Mouse (Mus musculus): ENCODE measurements around the gene Dip2b.

Gene Dip2b

DNA sequence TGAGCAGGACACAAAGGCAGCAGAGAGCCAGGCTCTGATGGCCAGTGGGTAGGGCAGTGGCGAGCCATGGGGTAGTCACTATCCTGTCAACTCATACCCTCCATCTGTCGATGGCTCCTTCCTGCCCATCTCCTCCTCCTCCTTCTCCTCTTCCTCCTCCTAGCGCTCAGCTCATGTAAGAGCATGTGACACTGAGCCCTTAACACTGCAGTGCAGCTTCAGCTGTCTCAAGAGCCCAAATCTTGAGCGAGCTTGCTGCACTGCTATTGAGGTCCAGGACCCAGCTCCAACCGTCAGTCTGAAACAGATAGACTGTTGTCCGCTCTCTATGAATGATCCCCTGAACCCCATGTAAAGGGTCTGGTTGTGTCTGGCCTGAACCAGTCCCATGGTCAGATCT lies 141.2 kb downstream of the Dip2b start:
- DNase-seq (ENCODE audit: low spot score), result no peak

DNA sequence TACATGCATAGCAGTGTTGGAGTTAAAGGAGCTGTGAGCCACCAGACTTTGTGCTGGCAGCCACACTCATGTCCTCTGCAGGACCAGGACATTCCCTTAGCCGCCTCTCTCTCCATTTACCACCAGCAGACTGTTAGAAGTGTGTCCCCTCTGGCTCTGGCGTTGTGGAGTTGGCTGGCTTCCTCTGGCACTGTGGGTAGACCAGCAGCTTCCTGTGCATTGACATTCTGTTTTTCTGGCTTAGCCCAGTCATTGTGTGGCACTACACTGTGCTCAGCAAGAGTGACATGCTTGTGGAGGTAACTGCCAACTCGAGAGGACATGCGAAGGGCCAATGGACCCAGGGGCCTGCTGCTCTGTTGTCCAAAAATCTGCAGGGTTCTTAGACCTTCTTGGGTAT lies 141.8 kb downstream of the Dip2b start:
- peak; percentile 62 for DNase-seq (ENCODE audit: low spot score)

DNA sequence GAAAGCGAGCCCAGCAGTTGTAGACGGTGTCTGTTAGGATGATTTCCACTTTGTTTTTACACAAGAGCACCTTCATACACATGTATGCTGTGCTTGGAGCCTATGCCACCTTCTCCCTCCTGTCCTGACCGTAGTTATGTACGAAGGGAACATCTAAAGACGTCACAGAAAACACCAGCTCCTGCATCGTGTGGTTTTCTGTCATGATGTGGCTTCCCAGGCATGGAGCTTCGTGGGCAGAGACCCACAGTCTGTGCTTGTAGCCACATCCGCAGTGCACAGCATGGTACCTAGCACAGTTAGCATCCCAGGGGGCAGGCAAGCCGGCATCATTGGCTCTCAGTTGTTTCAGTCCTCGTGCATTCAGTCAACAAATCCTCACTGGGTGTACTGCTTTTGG lies 143.4 kb downstream of the Dip2b start:
- DNase-seq (ENCODE audit: low spot score), result peak; percentile 90

DNA sequence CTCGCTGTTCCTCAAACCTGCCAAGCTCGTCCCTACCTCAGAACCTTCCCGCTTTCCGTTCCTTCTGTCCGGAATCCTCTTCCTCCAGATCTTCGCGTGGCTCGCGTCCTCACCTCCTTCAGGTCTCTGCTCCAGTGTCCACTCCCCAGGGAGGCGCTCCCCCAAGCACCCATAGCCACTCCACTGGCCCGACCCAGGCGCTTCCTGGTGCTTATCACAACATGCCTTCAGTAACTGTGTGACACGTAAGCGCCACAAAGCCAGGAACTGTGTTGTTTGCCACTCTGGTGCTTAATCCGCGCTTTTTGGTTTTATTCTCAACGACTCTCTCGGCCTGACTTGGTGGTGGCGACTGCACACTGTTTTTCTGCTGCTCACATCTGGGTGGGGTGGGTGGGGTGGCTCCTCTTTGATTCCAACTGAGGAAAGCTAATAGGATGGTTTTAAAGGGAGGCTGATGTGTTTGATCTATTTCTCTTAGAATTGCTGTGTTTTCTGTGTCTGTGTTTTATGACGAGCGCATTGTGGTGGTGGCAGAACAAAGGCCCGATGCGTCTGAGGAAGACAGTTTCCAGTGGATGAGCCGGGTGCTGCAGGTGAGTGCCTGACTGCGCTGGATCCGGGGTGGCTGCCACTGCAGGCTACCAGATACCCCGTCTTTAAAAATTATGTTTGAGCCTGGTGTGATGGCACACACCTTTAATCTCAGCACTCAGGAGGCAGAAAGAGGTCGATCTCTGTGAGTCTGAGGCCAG lies 144.2 kb downstream of the Dip2b start:
- DNase-seq (ENCODE audit: low spot score), result peak; percentile 79

DNA sequence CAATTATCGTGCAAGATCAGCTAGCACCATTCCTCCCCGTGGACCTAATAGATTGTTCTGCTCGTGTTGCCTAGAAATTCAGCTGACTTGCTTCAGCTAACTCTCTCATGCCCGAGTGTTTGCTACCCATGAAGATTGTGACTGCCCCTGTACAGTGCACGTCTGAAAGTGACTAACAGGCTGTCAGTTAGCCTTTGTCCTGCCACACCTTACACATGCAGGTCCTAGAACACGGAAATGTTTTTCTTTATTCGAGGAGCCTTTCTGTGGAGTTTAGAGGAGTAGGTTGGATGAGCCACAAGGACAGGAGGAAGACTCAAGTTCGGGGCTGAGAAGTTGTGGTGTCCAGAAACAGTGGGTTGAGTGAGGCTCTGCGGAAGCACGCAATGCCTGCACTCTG lies 145.0 kb downstream of the Dip2b start:
- no peak for DNase-seq (ENCODE audit: low spot score)

DNA sequence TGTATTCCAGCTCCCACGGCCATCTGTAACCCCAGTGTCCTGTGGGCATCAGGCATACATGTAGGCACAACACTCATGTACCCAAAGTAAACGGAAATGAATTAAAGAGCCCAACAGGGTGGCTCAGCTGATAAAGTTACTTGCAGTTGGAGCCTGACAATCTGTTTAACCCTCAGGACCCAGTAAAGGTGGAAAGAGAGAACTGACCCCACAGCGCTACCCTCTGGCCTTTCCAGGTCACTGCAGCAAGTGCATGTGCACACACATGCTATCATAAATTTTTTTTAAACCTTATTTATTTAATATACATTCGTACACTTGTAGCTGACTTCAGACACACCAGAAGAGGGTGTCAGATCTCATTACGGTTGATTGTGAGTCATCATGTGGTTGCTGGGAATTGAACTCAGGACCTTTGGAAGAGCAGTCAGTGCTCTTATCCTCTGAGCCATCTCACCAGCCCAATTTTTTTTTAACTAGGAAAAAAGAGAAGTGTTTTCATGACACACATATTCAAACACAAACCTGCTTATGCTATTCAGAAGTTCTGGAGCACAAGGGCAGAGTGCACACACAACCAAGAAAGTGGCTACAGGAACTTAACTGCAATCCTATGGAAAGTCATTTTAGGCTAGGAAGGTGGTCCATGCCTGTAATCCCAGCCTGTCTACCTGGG lies 146.5 kb downstream of the Dip2b start:
- peak; percentile 30 for DNase-seq (ENCODE audit: low spot score)

DNA sequence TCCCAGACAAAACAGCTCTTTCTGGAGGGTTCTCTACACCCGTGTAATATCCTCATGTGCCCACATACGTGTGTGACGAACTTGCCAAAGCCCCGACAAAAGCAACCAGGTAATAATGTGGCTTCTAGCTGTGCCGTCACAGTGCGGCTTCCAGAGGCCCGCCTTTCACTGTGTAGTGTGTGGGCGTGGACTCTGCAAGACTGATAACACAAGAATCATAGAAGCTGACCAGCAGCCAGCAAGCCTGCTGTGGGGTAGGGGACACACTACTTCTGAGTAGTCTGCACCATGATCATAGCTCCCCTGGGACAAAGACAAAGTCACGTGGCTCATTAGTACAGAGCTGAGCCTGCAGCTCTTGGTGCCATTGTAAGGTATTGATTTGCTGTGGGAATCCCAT lies 147.8 kb downstream of the Dip2b start:
- no peak for DNase-seq (ENCODE audit: low spot score)

DNA sequence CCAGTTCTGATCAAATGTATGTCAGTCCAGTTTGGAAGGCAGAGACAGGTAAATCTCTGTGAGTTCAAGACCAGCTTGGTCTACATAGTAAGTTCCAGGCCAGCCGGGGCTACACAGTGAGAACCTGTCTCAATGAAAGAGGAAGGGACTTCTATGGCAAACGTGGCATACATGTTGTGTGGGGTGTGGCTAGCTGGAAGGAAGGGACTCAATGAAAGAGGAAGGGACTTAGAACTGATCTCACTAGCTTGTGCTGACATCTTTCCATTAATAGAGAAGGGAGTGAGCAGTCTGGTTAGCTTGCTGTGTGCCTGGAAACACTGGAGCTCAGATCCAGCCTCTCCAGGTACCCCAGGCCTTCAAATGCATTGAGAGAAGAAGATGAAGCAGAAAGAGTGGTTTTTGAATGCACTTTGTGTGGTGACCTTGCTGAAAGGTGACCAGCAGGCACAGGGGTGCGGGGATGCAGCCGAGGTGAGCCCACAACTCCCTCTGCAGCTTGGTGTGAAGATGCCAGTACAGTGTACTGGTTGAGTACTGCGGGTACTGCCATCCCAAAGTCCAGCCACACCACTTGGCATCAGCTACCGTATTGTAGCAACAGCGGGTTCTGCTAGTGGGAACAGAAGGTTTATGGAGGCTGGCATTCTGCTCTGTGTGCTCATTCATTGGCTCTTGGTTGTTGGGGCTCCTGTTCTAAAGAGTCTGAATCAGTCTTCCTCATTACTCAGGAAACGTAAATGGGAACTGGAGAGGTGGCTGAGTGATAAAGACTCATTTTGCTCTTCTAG lies 148.6 kb downstream of the Dip2b start:
- DNase-seq (ENCODE audit: low spot score), result no peak

DNA sequence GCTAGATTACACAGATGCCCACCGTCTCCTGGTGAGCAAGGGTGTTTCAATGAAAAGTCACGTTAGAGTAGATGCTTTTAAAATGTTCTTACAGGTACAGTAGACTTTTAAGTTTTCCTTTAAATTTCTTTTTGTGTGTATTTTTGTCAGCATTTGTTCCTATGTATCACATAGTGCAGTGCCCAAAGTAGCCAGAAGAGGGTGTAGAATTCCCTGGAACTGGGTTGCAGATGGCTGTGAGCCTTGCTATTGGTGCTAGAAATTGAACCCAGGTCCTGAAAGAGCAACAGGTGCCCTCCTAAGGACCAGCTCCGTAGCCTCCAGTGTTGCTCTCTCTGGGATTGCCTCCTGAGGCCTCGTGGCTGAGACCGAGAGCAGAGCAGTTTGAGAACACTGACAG lies 150.1 kb downstream of the Dip2b start:
- no peak for DNase-seq (ENCODE audit: low spot score)

DNA sequence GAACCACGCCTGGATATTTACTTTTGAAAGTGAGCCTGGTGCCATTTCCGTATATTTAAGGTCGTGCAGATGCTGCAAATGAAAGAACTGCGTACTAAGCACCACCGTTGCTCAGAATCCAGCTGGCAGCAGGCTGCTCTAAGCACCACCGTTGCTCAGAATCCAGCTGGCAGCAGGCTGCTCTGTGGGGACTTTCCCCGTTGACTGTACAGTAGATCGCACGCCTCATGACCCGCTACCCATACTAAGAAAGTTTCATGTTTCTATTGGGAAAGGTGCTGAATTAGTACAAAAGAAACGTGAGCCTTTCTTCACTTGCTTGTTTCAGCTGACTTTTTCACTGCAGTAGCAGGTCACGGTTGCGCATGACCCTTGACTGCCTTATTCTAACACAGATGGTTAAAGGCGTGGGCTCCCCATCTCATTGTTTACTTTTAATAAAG lies 150.5 kb downstream of the Dip2b start:
- no peak for DNase-seq (ENCODE audit: low spot score)

DNA sequence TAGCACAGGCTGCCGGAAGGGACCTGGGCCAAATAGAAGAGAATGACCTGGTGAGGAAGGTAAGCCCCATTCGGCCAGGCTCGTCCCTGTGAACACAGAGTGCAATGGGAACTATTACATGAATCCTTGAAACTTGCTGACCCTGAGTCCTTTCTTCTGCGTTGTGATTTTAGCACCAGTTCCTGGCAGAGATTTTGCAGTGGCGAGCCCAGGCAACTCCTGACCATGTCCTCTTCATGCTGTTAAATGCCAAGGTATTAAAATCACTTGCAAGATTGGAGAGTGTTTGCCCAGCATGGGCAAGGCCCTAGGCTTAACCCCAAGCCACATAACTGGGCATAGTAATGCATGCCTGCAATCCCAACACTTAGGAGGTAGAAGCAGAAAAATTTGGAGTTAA lies 151.6 kb downstream of the Dip2b start:
- DNase-seq (ENCODE audit: low spot score), result no peak

DNA sequence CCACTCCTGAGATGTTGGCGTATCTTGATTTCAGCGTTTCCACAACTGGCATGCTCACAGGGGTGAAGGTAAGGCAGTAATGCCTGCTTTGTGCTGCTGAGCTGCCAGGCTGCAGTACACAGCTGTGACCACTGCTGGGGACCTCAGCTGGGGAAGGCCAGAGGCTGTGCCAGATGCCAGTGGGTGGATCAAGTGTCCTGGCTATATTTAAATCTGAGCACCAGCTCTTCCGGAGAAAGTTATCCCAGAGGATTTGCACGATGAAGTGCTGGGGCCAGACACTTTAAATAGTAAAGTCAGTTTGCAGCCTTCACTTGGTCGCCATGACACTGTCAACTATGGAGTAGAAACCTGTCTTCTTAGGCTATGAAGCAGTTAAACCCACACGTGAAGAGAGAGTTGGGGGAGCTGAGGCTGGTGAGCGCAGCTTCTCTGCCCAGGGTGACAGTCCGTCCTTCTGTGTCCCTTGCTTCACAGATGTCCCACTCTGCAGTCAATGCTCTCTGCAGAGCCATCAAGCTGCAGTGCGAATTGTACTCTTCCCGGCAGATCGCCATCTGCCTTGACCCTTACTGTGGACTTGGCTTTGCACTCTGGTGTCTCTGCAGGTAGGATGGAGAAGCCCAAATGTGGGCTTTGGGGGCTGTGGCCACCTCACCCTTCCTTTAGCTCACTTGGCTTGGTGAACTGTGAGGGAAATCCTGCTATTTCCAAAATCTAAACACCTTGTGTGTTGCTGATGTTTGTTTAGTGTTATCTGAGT lies 160.7 kb downstream of the Dip2b start:
- no peak for DNase-seq (ENCODE audit: low spot score)

DNA sequence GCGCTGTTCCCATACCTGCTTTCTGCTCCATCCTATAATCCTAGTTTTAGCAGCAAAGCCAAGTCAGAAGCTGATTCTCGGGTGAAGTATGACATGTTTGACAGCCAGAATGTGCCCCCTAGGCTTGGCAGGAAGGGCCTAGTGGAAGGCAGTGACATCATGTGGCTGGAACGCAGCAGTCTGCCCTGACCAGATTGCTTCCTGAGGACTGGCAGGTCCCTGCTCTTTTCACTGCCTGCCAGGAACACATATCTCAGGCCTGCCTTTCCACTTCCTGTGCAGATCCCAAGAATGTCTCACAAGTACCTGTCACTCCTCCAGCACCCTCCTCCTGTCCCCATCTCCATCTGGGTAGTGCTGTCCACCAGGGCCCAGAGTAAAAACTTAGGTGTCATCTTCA lies 161.3 kb downstream of the Dip2b start:
- no peak for DNase-seq (ENCODE audit: low spot score)

DNA sequence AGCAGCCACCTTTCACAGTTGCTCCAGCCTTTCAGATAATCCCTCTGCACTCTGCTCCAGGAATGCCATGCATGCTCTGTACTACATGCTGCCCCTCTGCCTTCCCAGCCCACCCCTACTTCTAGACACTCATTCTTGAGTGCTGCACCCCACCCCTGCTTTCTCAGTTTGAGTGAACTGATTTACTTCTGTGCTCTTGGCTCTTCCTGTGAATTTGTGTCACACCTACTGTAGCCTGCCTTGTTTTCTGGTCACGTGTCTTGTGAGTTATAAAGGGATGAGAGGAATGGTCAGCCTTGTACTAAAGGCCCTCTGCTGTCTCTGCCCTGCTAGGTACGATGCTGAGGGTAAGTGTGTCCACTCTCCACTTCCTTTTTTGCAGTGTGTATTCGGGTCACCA lies 163.3 kb downstream of the Dip2b start:
- no peak for DNase-seq (ENCODE audit: low spot score)

DNA sequence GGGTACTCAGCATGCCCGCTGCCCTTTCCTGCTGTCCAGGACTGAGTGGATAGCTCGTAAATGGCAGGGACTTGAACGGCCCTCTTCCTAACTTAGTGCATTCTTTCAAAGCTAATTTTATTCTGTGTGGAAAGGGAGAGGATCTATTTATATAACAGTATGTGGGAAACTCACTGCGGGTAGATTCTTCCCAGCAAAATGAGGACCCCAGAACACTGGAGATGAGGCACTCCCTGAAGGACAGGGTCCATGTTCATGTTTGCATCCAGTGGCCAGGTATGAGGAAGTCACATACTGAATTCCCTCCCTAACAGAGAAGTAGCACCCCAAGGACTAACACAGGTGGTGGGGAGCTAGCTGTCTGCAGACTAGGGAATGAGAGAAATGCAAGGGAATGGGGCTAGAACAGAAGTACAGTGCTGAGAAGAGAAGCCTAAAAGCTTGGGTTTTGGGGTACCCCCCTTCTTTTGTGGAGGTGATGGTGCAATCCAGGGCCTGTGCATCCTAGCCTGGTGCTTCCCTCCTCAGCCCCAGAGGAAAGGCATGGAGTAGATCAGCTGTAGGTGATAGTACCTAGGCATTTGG lies 164.1 kb downstream of the Dip2b start:
- no peak for DNase-seq (ENCODE audit: low spot score)

DNA sequence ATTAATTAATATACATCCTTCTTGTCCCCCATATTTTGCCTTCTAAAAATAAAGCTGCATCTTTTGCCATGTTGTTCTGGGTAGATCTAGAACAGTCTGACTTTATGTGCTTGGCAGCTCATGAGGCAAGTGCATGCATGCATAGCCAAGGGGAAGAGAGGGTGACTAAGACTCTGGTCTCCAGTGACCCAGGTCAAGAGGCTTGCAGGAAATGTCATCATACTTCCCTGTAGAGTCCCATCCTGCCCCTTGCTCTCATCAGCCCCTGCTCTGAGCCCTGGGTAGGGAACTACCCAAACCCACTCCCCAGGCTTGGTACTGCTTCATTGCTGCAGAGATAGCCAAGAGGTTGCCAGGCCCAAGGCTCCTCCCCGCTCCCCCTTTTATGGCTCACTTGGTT lies 166.1 kb downstream of the Dip2b start:
- no peak for DNase-seq (ENCODE audit: low spot score)

DNA sequence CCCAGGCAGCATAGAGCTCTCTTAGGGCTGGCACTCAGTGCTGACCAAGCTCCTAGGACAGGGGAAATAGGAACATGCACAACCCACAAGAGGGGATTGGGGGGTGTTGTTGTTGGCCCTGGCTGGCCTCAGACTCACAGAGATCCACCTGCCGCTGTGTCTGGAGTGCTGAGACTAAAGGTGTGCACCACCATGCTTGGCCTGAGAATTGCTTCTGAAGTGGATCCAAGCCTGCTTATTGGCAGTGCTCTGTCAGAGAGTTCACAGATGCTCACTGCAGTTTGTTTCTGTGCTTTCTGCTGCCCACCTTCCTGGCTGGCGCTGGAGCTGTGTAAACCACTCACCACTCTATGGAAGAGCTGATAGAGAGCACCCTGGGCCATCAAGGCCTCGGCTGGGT lies 171.5 kb downstream of the Dip2b start:
- no peak for DNase-seq (ENCODE audit: low spot score)

DNA sequence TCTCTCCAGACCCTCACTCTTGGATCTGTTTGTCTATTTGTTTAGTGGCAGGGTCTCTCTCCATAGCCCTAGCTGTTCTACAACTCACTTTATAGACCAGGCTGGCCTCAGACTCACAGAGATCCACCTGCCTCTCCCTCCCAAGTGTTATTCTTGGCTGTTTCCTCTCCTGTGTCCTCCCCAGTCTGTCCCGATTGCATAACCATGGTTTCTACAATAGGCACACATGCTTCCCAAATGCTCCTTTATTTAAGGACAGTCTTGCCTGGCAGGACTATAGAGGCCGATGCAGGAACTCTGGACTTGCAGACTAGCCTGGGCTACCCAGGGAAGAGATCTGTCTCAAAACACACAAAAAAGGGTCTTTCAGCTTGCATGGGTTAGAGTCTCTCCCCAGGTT lies 174.9 kb downstream of the Dip2b start:
- no peak for DNase-seq (ENCODE audit: low spot score)

DNA sequence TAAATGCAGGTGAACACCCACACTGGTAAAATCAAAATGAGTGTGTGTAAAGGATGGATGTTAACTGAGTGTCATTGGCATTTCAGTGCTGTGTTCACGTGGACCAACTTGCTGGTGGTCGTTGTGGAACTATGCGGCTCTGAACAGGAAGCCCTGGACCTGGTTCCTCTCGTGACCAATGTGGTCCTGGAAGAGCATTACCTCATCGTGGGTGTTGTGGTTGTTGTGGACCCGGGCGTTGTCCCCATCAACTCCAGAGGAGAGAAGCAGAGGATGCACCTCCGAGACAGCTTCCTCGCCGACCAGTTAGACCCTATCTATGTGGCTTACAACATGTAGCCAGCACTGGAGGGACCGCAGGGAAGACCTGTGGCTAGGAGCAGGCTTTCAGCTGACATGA lies 176.6 kb downstream of the Dip2b start:
- no peak for DNase-seq (ENCODE audit: low spot score)

DNA sequence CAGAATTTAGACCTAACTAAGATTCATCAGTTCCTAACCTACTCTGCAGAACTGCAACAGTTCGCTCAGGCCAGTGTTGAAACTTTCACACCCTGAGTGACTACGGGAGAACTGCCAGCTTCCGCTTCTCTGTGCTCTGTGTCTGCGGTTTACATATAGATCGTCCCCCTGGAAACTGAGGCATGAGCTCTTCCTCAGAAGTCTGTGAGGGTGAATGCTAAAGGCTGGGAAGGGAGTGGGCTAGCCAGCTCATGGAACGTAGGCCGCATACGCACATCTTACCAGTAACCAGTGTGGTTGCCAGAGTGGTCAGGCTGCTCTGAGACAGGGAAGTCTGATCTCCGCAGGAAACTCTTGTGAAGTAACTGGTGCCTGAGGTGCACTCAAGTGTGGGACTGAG lies 177.7 kb downstream of the Dip2b start:
- no peak for DNase-seq (ENCODE audit: low spot score)

DNA sequence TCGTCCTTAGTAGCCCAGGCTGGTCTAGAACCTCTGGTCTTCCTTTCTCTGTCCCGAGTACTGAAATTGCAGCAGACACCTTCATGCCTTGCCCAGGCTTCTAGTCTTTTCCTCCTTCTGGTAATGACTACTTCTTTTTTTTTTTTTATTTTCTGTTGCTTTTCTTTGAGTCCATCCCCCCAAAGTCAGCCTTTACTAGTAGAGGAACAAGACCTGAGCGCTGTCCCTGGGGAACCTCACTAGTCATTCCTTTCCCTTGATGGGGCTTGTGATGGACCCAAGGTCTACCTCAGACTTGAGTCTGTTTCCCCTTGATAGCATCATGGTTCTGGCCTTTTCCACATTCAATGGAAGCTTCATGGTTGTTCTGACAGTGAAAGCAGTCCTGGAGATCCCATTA lies 179.6 kb downstream of the Dip2b start:
- DNase-seq (ENCODE audit: low spot score), result no peak

DNA sequence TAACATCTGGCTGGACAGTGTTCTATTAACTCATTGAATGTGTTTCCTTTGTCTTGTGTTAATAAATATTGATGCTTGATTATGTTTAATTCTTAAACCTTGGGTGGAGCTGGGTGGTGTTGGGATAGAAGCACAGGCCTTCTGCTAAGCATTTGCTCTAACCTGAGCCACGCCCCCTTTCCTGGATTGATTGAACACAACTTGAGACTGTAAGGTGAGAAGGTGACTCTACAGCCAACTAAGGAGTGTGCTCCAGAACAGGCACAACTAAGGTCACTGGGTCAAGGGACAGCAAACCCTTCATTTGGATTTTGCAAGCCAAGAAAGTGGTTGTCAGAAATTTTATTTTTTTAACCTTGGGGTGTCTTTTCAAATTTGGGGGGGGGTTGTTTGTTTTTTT lies 180.9 kb downstream of the Dip2b start:
- no peak for DNase-seq (ENCODE audit: low spot score)

Measured in T-cell, adult 2 months (primary cell).